Mouse (Mus musculus) spleen, adult 2 months (tissue): ENCODE results near the gene Mars.
"Not testable (repeated sequence)": the region's sequence is repeated elsewhere in the genome, so short reads cannot be mapped to it uniquely, and the experiment has no call there.

Experiments used
- CTCF ChIP-seq: fragments of 200-500 bp; IDR thresholded peaks from 2 replicates; pipeline ENCODE4 v1.5.1; 2011; ENCODE audit warnings: mild to moderate bottlenecking, inconsistent platforms; ENCODE audit not compliant: insufficient read depth, insufficient read length, insufficient replicate concordance; ENCODE audit errors: extremely low read depth
- POLR2A ChIP-seq: fragments of 200-500 bp; IDR thresholded peaks from 2 replicates; pipeline ENCODE4 v1.6.1; 2011; ENCODE audit warnings: low read depth, low read length, inconsistent platforms

GRCm38 (mm10) chr10:127313516-127313915, 1.9 kb upstream of the Mars start:
- TF ChIP-seq CTCF, POLR2A: not testable (repeated sequence)
